ENCODE assay signal across 8 mouse cellular contexts in genomic region chr7:27474490-27474954, GRCm38 (mm10). TPM values are rescaled to one million over a fixed set of nuclear protein-coding genes. Genes with fewer than 3 reads are reported as not detected.
A peak's percentile ranks its signal among the peaks of the same experiment; 100 is the strongest.
DNase-seq lines count a peak whose midpoint lies in the region; ATAC-seq and TF ChIP-seq lines count a peak whose summit lies in the region.

No protein-coding gene starts in this region.

- H3K36me3 ChIP-seq in forebrain, embryonic 14.5 days (ENCODE audit: control insufficient read depth, insufficient read depth, low read length), result peaks cover 13% of the 10 kb centered on the region

- TF ChIP-seq POLR2A in lung, adult 2 months (IDR thresholded peaks at IDR 0.05; ENCODE audit: borderline replicate concordance, extremely low read depth, low read depth, low read length), result no peak

- H3K9ac ChIP-seq in forebrain, embryonic 14.5 days (ENCODE audit: low read length), result peak overlapping the region; percentile 66

- peak overlapping the region; percentile 90 for H3K4me2 ChIP-seq in forebrain, embryonic 14.5 days (ENCODE audit: low read length)

- intact Hi-C loops in heart, postnatal 25 days (cut with DNase I), result no loop called here

- DNase-seq in ES-CJ7 (ENCODE audit: low read depth, low spot score), result peak; percentile 100
- DNase-seq in cerebellum, adult 11 months, result peak; percentile 96
- peak; percentile 99 for DNase-seq in forebrain, embryonic 14.5 days (ENCODE audit: low spot score)
- DNase-seq in heart, postnatal 25 days (ENCODE audit: low spot score), result peak; percentile 98
- DNase-seq in layer of hippocampus, adult 18-20 months (ENCODE audit: low spot score in 2 of 2), result peak; percentile 96 to 98
- peak; percentile 96 for DNase-seq in lung, adult 2 months
- peak; percentile 92 to 94 for DNase-seq in thymus, adult 18-20 months

- peak overlapping the region; percentile 63 for H3K4me3 ChIP-seq in forebrain, embryonic 14.5 days (ENCODE audit: low read depth, low read length)
- H3K4me3 ChIP-seq in lung, adult 2 months (replicated peaks; ENCODE audit: extremely low read depth, low read depth, low read length), result peak overlapping the region; percentile 97

- peak; percentile 47 for TF ChIP-seq CTCF in lung, adult 2 months (IDR thresholded peaks at IDR 0.05; ENCODE audit: insufficient read depth, low read length)

- peak overlapping the region; percentile 82 for H3K27ac ChIP-seq in forebrain, embryonic 14.5 days (ENCODE audit: low read depth, low read length)

- peaks cover 3% of the 10 kb centered on the region; the same call in 1 of the 2 replicates for H3K4me1 ChIP-seq in forebrain, embryonic 14.5 days (ENCODE audit: control insufficient read depth, insufficient read depth, low read length)
- no peaks in the 10 kb centered on the region for H3K4me1 ChIP-seq in lung, adult 2 months (ENCODE audit: control insufficient read depth, insufficient read depth, low read length)

- H3K27me3 ChIP-seq in forebrain, embryonic 14.5 days (replicated peaks; ENCODE audit: control insufficient read depth, insufficient read depth, low read length), result no peaks in the 10 kb centered on the region

- ATAC-seq in forebrain, embryonic 14.5 days, result peak; percentile 92
- ATAC-seq in neutrophil, adult 5-6 weeks (ENCODE audit: extremely low read depth, insufficient number of reproducible peaks, low FRiP score, poor library complexity, severe bottlenecking), result peak; percentile 73

- WGBS in forebrain, embryonic 14.5 days, result 2% methylated on average over 23 of the region's 23 CpGs
- WGBS in lung, adult 2 months, result 0% methylated on average over 23 of the region's 23 CpGs

- no peaks in the 10 kb centered on the region for H3K9me3 ChIP-seq in forebrain, embryonic 14.5 days (replicated peaks; ENCODE audit: control insufficient read depth, low read length)

RNA-seq across cellular contexts. Expression of gene Sertad3, which starts 1.0 kb away (rescaled TPM):
- 12.5 and 14.2 TPM in 2 replicates for polyA plus RNA-seq in forebrain, embryonic 14.5 days (2014; fragmentation: Nextera tagmentation; extraction: Ambion mirVana)
- 1 to 10 TPM; 6.4 to 8.0 TPM for total RNA-seq in heart, postnatal 25 days (2021)
- 1 to 10 TPM; 4.2 to 5.1 TPM for total RNA-seq in layer of hippocampus, adult 18-20 months (2021)
- polyA plus RNA-seq in lung, adult 2 months (2012; rRNA removed), result 10.2 and 10.5 TPM in 2 replicates
- total RNA-seq in neutrophil, adult 5-6 weeks (2017), result 32.0 and 39.3 TPM in 2 replicates

RNA-seq across cellular contexts. Expression of gene Sertad1, which starts 12.2 kb away (rescaled TPM):
- polyA plus RNA-seq in forebrain, embryonic 14.5 days (2014; fragmentation: Nextera tagmentation; extraction: Ambion mirVana), result 8.6 and 9.7 TPM in 2 replicates
- total RNA-seq in heart, postnatal 25 days (2021), result 10 to 100 TPM in 1 of 2 experiments, 1 to 10 TPM in 1; 7.9 to 13.0 TPM
- total RNA-seq in layer of hippocampus, adult 18-20 months (2021), result 10 to 100 TPM in 1 of 2 experiments, 1 to 10 TPM in 1; 8.7 to 11.5 TPM
- polyA plus RNA-seq in lung, adult 2 months (2012; rRNA removed), result 50.7 and 56.1 TPM in 2 replicates
- 32.6 and 38.4 TPM in 2 replicates for total RNA-seq in neutrophil, adult 5-6 weeks (2017)

RNA-seq across cellular contexts. Expression of gene Prx, which starts 24.6 kb away (rescaled TPM):
- polyA plus RNA-seq in forebrain, embryonic 14.5 days (2014; fragmentation: Nextera tagmentation; extraction: Ambion mirVana), result 0.55 and 0.73 TPM in 2 replicates
- 1 to 10 TPM; 1.2 to 1.6 TPM for total RNA-seq in heart, postnatal 25 days (2021)
- under 1 TPM; 0.25 to 0.35 TPM for total RNA-seq in layer of hippocampus, adult 18-20 months (2021)
- polyA plus RNA-seq in lung, adult 2 months (2012; rRNA removed), result 62.0 and 67.4 TPM in 2 replicates
- total RNA-seq in neutrophil, adult 5-6 weeks (2017), result 0.35 and 0.61 TPM in 2 replicates

RNA-seq across cellular contexts. Expression of gene Blvrb, which starts 26.7 kb away (rescaled TPM):
- 22.4 and 23.7 TPM in 2 replicates for polyA plus RNA-seq in forebrain, embryonic 14.5 days (2014; fragmentation: Nextera tagmentation; extraction: Ambion mirVana)
- total RNA-seq in heart, postnatal 25 days (2021), result 10 to 100 TPM; 30.1 to 30.5 TPM
- total RNA-seq in layer of hippocampus, adult 18-20 months (2021), result 10 to 100 TPM; 18.5 to 20.1 TPM
- polyA plus RNA-seq in lung, adult 2 months (2012; rRNA removed), result 71.6 and 78.8 TPM in 2 replicates
- total RNA-seq in neutrophil, adult 5-6 weeks (2017), result 31.7 and 32.1 TPM in 2 replicates

RNA-seq across cellular contexts. Expression of gene Sptbn4, which starts 27.0 kb away (rescaled TPM):
- polyA plus RNA-seq in forebrain, embryonic 14.5 days (2014; fragmentation: Nextera tagmentation; extraction: Ambion mirVana), result 1.6 and 1.7 TPM in 2 replicates
- total RNA-seq in heart, postnatal 25 days (2021), result under 1 TPM; 0.08 to 0.42 TPM
- 100 to 1,000 TPM; 130 to 133 TPM for total RNA-seq in layer of hippocampus, adult 18-20 months (2021)
- polyA plus RNA-seq in lung, adult 2 months (2012; rRNA removed), result 0.05 and 0.13 TPM in 2 replicates
- 0.37 TPM in 1 of 2 replicates, not detected in the other for total RNA-seq in neutrophil, adult 5-6 weeks (2017)

Comparison
In these comparisons a context has a peak if more than half of its experiments do, and no peak if none do; other contexts are left out.
1. Peak in every context shown above with its lines: DNase-seq, ATAC-seq, H3K4me3 ChIP-seq and H3K27ac ChIP-seq.